Mouse (Mus musculus): Measurements from ENCODE around the gene Ccm2.

Ccm2 gene

DNA sequence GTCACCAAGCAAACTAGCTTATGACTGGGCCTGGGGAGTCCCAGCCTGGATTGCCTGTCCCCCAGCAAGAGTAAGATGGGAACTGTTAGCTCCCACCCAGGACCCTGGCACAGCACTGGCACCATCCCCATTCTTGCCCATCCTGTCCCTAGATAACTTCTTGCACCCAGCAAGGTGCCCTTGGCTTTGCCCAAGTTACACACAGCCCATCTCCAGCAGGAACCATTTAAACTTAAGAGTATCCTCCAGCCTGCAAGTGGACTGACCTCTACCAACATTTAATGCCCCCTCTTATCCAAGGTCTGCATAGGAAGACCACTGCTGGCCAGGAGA lies 57.9 kb downstream of the Ccm2 start:
- no peak for DNase-seq (ENCODE audit: low read depth)

DNA sequence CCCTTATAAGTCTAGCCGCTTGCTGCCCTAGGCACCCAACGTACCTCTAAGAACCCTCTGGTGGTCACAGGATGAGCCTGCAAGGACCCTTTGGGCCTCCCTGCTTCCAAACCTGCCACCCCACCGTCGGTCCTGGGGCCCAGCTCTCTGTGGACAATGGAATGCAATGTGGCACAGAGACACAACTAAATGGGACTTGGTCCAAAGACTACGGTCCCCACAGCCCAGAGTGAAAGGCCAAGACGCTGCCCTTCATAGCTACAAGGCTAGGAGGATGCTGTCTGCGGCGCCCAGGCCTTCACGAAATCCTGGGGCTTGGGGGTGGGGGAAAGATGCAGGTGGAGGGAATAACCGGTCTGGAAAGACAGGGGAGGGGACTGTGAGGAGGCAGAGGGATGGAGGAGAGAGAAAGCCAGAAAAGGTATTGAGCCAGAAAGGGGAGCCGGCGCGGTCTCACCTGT lies 58.4 kb downstream of the Ccm2 start:
- no peak for DNase-seq (ENCODE audit: low read depth)

GRCm38 (mm10) chr11:6605491-6606399 lies 59.1 kb downstream of the Ccm2 start, which contains the start of gene Nacad:
Gene Nacad, minus strand, starts transcription at chr11:6606053.
- DNase-seq (ENCODE audit: low read depth): no peak

GRCm38 (mm10) chr11:6615250-6616205 lies 68.8 kb downstream of the Ccm2 start:
- DNase-seq (ENCODE audit: low read depth): peak; percentile 83

DNA sequence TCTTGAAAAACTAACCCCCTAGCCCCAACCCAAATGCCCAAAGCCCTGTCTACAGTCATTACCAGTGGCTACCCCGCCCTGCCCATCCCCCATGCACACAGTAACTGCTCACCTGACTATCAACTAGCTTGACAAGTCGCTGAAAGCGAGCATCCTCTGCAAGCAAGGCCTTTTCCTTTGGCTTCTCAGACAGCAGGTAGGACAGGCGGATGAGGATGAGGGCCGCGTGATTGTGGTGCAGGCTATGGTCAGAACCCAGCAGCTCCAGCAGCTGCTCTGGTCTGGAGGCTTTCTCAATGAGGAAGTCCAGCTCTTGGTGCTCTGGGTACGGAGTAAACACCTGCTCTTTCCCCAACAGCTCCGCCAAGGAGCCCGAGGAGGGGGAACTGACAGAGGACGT lies 77.0 kb downstream of the Ccm2 start:
- DNase-seq (ENCODE audit: low read depth): peak; percentile 50

GRCm38 (mm10) chr11:6624619-6625382 lies 78.1 kb downstream of the Ccm2 start:
- DNase-seq (ENCODE audit: low read depth): peak; percentile 28

DNA sequence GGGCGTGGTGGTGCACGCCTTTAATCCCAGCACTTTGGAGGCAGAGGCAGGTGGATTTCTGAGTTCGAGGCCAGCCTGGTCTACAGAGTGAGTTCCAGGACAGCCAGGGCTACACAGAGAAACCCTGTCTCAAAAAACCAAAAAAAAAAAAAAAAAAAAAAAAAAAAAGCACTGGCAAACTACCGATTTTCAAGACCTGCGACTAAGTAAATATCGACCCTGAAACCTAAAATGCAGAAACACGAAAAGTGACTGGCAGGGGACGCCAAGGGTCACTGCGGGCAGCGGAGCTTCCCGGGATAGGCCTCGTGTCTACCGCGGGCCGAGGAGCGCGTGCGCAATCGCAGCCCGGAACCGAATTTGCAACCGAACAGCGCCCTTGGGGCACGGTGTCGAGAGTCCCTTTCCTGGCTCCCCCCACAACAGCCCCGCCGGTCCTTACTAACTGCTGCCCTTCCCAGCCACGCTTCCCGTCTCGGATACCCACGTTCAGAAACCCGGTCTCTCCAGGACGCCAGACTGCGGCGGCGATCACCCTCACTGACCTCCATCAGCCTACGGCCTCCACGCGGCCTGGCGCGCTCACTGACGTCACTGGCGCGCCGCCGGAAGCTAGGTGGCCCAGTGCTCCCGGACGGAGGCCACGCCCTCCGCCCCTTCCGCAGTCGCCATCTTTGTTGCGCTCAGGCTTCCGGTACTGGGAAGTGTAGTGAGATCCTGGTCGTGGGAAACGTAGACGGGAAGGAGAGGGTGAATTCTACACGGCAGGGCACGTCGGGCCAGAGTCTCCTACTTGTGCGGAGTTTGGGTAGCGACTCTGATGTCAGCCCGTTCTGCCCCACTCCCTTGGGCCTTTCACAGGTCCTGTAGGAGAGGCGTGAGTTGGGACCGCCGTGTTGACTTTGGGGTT lies 79.0 kb downstream of the Ccm2 start, which contains the start of gene Tbrg4:
Gene Tbrg4, minus strand, starts transcription at position 590 of the 910 bp plus-strand sequence.
- peak; percentile 96 for DNase-seq (ENCODE audit: low read depth)

DNA sequence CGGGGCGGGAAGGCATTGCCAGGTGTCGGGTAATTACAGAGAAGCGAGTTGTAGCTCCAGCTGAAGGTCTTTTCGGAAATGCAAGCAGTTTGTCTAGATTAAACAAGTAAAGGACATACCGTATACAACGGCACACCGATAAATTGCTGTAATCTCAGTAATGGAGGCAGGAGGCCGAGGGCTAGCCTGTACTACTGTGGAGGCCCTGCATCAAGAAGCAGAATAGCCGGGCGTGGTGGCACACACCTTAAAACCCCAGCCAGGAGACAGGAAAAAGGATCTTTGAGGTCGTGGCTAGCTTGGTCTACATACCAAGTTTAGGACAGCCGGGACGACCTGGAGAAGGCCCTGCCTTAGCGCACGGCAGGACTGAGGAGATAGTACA lies 79.7 kb downstream of the Ccm2 start:
- no peak for DNase-seq (ENCODE audit: low read depth)

- DNase-seq (ENCODE audit: low read depth): peak; percentile 96
These were observed 81.0 kb downstream of the Ccm2 start for GRCm38 (mm10) chr11:6627731-6628130.

DNA sequence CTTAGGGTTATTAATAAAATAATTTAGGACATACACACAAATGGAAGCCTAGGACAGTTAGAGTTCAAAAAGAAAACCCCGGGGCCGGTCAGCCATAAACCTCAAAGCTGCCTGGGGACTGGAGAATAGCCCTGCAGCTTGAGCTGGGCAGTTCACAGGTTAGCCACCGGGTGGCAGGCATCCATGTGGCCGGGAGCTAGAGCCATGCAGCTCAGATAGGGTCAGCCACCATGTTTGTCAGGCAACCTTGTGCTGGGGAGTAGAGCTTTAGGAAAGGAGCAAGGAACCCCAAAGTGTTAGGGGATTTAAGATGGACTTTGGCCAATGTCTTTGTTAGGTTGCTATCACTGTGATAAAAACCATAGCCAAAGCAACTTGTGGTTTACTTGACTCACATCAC lies 81.9 kb downstream of the Ccm2 start:
- DNase-seq (ENCODE audit: low read depth): peak; percentile 86

- DNase-seq (ENCODE audit: low read depth): peak; percentile 79
These were observed 83.0 kb downstream of the Ccm2 start for GRCm38 (mm10) chr11:6629655-6630054.

DNA sequence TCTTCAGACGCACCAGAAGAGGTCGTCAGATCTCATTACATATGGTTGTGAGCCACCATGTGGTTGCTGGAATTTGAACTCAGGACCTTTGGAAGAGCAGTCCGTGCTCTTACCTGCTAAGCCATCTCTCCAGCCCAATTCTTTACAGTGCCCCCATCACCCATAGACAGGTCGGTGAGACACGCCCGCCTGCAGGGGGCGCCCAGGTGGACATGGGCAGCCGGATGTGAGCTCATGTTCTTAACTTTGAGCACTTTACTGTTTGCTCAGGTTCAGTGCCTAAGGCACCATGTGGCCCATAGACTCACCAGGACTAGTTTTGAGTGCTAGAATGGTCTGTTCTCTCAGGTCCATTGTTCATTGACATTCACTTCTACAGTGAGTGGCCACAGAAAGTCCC lies 89.5 kb downstream of the Ccm2 start:
- DNase-seq (ENCODE audit: low read depth): peak; percentile 39

- no peak for DNase-seq (ENCODE audit: low read depth)
These were observed 91.8 kb downstream of the Ccm2 start, which contains the start of gene Wap for GRCm38 (mm10) chr11:6638537-6638936. Gene Wap, minus strand, starts transcription at chr11:6638637.

DNA sequence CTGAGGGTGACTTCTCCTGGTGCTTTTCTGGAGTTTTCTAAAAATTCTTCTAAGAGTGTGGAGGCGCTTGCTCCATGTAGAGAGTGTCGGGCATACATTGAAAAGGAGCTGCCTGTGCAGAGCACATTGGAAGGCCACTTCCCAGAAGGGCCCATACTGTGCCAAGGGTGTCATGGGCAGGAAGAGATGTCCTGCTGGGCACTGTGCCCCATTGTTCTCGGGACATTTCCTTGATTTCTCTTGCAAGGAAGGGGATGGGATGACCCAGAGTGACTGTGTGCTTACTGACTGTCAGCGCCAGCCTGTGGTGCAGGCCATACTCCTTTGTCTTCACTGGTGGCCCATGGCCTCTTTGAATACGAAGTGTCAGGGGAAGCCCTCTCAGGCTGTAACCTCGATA lies 92.4 kb downstream of the Ccm2 start:
- no peak for DNase-seq (ENCODE audit: low read depth)

- DNase-seq (ENCODE audit: low read depth): no peak
These were observed 97.9 kb downstream of the Ccm2 start for GRCm38 (mm10) chr11:6644566-6644965.
